Mouse (Mus musculus) heart, postnatal 4 days (tissue): ENCODE results near the gene Samd4b. TPM values are rescaled to one million over a fixed set of nuclear protein-coding genes. Genes with fewer than 3 reads are reported as not detected.
A peak's percentile ranks its signal among the peaks of the same experiment; 100 is the strongest.

Experiments
- DNase-seq: peaks from one replicate; pipeline ENCODE4 v3.0.0; 2021
- total RNA-seq, 2 experiments: library from RNA; stranded (reverse); gene quantifications; 2 replicates each; pipeline ENCODE4 v1.2.3; 2021

Samd4b gene
- total RNA-seq, 2 experiments from 2014 or later, result 49.2 to 50.5 TPM

DNA sequence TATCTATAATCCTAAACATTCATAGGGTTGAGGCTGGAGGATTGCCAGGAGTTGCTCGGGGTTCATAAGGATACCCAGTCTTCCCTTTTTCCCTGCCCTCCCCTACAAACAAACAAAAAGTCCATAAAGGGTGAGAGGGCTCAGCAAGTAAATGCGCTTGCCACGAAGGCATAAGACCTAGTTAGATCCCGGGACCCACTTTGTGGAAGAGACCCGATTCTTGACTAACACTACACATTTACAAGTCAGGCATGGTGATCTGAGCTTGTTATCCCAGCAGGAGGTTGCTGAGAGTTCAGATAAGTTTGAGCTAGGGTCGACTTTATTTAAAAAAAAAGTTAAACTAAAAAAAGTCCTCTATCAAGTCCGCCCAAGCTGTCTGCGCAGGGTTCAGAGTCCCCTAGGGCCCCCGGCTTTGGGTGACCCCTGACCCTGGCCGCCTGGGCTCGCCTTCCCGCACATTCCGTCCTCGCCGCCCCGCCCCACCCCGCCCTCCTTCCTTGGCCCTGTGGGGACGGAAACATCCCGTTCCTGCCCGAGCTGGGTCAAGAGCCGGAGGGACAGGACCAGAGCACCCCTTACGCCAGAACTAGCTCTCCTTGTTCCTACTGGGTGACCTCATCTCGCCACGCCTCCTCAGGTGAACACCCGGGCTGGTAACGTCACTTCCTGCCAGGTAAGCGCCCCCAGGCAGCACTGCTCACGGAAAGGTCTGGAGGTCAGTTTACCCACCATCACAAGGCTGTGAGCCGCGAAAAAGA, 221.8 kb downstream of the Samd4b start:
- peak; percentile 81 for DNase-seq

DNA sequence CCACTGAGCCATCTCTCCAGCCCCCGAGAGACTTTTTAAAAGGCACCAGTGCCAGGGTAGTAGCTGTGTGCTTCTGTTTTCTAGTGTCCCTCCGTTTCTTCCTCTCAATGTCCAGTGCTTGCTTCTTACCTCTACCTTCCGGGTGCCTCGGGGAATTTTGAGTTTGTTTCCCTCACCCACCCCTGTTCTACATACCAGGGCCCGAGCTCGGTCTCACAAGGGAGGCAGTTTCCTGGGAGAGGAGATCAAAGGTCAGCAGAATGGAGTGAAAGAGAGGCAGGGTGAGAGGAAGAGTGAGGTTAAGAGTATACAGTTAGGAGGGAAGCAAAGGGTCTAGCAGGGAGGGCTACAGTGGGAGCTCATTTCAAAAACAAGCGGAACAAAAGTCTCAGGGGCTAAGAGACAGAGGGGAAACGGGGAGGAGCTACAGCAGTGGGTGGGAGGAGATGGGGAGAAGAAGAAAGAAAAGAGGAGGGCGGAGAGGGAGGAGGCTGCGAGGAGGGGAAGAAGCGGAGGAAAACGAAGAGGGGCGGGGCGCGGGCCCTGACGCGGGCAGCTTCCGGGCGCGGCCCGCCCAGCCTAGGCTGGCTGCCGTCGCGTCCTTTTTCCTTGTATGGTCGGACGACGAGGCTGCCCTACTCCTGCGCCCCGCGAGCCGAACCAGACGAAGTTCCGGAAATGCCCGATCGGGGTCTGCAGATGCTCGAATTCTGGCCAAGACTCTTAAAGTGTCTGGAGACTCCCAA, 222.6 kb downstream of the Samd4b start:
- DNase-seq, result peak; percentile 94

DNA sequence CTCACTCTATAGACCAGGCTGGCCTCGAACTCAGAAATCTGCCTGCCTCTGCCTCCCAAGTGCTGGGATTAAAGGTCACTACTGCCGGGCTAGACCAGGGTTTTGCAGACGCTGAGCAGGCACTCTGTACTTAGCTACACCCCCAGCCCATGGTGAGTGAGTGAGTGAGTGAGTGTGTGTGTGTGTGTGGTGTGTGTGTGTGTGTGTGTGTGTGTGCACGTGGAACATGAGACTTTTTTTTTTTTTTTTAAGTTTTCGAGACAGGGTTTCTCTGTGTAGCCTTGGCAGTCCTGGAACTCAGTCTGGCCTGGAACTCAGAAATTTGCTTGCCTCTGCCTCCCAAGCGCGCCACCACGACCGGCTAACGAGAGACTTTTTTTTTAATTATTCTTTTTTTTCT, 223.3 kb downstream of the Samd4b start:
- DNase-seq, result no peak

DNA sequence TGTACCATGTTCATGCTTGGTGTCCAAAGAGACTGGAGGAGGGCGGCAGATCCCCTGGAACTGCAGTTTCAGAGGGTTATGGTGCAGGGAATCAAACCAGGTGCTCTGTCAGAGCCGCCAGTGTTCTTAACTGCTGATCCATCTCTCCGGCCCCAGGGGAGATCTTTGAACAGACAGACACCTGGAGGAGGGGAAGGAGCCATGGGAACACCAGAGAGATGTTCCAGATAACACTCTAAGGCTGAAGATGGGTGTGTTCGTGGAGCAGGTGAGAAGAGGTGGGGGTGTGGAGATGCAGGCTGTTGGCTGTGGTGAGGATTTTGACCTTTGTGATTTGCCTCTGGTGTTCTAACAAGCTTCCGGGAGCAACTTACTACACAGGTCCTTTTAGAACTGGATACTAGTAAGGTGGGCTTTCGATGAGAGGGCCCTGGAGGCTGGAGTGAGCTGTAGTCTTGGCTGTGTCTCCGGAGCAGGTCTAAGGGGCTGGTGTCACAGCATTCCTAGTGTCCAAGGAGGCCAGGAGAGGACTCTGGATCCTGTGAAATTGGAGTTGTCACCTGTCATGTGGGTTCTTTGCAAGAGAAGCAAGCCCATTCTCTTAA, 224.0 kb downstream of the Samd4b start:
- DNase-seq, result no peak

DNA sequence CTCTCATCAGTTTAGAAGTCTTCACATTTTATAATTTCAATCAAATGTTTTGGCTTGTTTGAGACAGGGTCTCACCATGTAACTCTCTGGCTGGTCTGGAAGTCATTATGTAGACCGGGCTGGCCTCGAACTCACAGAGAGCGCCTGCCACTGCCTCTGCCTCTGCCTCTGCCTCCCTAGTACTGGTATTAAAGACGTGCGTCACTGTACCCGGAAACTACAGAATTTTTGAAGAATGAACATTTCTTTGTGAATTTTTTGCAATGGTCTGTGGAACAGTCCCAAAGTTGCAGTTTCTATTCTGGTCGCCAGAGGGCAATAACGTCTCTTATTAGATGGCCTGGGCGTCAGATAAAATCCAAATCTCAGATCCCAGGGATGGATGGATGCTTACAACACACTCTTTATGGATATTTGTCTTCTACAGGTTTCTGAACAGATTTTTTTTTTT, 224.8 kb downstream of the Samd4b start:
- peak; percentile 88 for DNase-seq

DNA sequence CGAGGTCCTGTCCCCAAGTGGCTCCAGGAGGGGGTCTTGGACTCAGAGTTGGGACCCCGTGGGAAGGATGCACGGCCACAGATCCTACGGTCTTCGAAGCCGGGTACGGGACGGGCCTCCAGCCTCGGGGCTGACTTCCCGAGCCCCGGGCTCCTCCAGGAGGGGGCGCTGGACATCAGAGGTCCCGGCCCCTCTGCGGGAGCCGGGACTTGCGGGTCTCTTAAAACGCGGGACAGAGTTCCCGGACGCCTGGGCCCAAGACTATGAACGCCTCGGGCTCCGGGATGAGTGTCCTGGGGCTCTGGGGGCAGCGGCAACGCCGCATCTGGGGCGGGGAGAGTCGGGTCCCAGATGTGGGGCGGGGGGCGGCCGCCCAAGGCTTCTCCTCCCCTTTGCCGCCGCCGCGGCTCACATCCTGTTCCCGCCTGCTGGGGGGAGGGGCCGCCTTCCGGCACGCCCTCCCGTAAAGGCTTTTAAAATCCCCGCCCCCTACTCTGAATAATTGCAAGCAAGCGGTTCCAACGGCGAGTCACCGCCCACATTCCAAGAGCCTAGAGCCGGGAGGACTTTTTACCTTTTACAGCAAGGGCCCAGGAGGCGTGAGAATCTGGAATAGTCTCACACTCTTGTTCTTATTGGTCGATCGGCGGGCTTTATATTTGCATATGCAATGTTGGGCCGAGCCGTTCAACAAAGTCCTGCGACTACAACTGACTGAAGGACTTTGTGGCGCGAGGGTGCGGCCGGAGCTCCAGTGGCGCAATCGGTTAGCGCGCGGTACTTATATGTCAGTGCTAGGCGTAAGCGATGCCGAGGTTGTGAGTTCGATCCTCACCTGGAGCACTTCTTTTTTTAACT, 225.5 kb downstream of the Samd4b start, which contains the start of gene Plekhg2:
Gene Plekhg2 (minus strand): TSS at position 349 of the 858 bp plus-strand sequence.
- peak; percentile 99 for DNase-seq

DNA sequence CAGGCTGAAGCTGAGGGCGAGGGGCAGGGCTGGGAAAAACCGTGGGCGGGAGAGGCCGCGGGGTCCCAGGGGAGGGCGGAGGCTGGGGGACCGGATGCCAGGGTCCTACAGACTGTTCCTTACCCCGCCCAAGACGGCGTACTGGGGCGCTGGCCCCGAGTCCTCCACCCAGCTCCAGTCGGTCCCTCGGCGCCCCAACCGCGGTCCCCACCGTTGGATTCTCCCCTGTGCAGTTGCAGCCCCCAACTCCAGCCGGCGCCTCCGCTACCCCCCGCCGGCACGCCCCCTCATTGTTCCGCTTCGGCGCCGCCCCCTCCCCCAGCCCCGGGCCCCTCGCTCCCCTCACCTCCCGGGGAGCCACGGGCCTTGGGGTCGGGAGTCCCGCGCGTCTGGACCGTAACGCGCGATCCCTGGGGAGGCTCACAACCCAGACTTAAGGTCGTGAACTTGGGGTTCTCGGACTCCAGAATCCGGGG, 226.4 kb downstream of the Samd4b start:
- peak; percentile 87 for DNase-seq

DNA sequence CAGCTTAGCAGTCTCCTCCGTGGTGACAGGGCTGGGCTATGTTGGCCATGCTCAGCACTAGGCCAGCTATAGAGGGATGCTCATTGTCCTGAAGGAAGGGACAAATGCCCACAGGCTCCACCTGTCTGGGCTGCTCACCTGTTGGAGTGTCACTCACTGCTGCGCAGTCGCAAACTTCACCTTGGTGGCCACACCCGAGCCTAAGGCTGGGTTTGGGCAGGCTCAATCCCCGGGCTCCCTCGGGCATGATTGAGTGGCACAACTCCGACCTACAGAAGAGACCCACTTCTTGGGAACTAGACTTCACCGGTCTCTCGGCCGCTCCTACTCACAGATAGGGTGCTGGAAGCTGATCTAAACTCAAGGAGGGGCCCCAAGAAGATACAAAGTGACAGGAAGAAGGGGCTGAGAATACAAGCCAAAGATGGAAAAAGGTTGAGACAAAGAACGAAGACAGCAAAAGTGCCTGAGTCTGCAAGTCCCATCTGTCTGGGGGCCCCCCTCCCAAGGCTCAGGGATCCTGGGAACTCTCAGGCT, 226.9 kb downstream of the Samd4b start:
- no peak for DNase-seq

DNA sequence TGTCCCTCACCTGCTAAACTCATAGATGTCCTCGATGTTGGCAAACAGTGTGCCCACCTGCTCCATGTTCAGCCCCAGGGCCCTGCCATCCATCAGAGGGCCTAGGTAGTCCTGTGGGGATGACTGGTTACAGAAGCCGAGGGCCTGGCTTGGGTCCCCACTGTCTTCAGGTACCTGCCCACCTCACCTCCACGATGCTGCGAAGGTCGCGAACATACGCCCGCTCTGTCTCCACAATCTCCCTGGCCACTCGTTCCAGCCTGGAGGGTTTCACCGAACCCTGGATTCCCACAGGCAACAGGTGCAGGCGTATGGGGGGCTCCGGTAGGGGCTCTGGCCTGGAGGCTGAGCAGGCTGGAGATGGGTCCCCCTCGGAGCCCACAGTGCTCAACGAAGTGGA, 227.9 kb downstream of the Samd4b start:
- no peak for DNase-seq

DNA sequence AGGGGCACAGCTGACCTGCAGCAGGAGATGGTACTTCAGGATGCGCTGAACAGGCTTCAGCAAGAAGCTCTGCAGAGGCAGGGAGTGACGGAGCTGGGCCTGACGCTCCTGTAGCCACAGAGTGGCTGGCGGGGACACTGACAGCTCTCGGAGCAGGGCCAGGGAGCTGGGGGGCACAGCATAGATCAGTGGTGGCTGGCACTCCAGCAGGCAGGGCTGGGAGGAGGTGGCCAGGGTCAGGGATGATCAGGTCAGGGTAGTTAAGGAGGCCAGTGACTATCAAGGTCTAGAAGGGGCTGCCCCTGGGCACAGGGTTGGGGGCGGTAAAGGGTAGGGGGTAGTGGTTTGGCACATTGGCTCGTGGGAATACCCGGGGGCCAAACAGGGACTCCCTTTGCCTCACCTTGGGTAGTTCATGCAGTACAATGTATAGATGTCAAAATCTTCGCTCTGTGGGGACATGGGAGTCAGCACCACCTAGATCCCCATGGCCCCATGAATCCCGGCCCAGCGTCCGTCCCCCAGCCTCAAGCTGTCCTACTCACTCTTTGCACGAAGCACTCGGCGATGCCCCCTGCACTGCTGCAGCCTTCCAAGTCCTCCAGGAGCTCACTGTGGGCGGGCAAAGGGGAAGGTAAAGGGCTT, 229.5 kb downstream of the Samd4b start:
- DNase-seq, result no peak

DNA sequence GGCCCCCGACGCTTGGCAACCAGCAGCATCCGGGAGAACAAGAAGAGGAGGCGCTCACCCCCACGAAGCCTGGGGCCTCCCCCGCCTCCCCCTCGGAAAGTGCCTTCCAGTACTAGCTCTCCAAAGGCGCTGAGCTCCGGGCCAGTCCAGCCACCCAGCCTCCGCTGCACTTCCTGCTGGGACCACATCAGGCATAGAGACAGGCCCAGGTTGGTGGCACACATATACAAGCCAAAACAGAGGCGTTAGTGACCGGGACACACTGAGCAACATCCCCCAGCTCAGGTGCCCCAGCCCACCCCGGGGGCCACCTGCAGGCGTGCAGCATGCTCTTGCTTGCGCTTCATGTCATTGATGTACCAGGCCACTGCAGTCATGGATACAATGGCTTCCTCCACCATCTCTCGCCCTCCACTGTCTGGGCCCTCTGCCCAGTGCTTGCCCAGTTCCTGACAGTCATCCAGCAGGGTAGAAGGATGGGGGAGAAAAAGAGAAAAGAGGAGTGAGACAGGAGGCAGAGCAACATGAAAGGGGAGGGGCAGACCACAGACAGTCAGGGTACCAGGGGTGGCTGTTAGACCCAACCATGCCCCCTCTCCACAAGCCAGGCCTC, 230.2 kb downstream of the Samd4b start:
- DNase-seq, result no peak

DNA sequence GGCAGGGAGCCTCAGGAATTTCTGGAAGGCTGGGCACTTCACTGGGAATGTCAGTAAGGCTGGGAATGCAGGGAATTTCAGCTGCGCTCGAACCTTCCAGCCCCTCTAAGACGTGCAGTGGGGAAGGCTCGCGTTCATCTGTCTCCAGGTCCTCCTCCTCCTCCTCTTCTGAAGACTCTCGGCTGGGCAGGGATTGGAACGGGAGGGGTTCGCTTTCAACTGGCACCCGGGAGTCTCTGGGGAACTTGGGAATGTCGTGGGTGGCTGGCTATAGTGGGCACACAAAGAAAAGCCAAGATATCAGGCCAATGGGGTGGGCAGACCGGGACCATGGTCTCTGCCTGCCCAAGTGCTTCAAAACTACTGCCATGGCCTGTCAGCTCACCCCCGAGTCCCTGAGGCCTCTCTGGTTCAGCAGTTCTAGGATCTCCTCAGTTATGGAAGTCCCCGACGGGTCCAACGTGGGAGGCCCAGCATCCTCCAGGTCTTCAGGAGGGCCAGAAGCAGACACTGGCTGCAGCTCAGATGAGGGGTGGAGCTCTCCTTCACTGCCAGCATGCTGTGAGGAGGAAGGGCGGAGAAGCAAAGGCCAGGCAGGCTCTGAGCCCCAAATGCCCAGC, 235.4 kb downstream of the Samd4b start:
- DNase-seq, result no peak

DNA sequence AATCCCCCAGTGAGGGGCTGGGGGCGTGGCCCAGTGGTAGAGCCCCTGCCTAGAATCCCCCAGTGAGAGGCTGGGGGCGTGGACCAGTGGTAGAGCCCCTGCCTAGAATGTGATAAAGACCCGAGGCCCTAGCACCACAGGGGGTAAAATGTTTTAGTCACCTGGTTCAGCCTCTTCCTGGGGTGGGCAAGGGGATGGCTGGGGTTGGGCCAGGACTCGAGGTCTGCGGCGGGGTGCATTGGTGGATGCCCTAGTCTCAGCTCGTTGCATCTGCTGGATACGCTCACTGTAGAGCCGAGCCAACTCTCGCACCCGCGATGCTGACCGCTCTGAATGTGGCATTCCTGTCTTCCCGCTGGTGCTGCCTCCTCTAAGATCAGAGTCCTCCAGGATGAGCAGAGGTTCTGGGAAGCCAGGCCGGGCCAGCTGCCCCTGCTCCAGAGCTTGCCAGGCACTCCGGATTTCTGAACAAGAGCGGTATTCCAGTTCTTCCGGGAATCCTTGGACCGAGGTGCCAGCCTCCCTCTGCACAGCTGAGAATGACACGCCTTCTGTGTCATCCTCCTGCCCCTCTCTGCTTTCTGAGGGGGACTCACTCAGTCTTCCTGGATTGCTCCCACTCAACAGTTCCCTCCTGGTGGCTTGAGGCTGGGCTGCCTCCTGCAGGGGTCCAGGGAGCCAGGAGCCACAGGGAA, 236.2 kb downstream of the Samd4b start:
- no peak for DNase-seq

DNA sequence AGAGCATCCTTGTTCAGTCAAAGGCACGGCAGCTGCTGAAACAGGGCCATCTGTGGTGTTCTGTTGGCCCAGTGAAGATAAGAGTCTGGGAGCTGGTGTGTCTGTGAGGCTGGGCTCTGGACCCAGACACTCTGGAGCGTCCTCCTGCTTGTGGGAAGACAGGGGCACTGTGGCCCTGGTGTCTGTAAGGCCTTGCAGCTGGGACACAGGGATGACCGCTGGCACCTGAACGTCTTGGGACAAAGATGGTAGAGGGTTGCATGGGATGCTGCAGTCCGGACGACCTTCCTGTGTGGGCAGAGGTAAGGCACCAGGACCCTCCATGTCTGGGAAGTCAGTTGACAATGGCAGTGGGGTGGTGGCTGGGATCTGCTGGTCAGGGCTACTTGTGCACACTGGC, 237.7 kb downstream of the Samd4b start:
- no peak for DNase-seq

DNA sequence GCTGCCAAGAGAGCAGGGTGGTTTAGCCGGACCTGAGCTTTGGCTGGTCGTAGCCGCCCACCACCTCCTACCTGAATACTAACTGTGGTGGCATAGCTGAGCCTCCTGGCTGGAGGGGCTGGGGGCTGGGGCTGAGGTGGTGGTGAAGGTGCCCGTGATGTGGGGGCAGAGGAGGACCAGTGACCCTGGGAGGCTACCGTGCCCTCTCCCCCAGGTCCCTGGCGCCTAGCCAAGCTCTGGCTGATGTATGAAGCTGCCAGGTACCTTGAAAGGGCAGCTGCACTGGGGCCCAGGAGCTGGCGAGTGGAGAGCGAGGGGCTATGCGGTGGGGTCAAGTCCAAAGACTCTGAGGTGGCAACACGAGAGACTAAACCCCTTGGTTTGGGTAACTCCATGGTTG, 238.1 kb downstream of the Samd4b start:
- DNase-seq, result no peak

DNA sequence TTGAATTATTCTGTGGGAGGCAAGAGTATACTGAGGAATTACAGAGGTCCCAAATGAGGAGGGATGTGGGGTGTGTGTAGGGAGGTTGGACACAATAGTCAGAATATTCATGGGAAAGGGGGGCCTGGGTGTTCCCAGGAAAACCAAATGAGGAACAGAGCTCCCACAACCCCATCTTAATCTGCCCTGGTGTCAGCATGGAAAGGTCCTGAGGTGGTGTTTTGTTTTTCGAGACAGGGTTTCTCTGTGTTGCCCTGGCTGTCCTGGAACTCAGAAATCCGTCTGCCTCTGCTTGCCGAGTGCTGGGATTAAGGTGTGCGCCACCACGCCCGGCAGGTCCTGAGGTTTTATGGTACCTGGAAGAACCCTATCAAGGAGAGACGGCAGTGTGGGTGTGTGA, 239.5 kb downstream of the Samd4b start:
- no peak for DNase-seq

DNA sequence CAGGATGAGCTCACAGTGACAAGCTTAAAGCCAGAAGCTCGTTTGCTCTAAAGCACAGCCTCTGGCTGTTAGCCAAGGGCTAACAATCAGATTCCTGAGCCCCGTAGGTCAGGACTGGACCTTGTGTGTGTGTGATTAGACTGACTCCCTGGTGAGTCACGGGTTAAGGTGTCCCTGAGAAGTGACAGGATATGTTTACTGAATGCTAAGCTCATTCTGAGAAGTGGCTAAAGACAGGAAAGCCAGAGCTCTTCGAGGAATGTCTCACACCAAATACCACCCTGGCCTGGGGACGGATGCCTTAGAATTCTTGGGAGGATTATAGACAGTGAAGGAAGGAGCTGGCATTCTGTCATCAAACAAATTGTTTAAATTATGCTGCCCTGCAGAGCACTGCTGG, 240.0 kb downstream of the Samd4b start:
- DNase-seq, result no peak

DNA sequence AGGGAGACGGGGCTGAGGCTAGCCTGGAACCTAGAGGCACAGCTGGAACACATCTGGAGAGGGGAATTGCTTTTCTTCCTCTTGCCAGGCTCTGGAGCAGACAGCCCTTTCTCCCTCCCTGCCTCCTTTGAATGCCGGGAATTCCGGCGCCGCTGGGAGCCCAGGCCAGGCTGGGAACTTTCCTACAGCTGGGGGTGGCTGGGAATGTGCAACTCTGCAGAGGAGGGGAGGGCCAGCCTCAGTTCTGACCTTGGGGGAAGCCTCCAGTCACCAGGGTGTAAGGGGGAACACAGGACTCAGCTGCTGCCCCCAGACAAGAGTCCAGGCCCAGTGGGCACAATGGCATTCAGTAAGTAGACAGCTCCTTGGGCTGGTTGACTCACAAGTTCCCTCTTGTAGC, 241.0 kb downstream of the Samd4b start:
- peak; percentile 80 for DNase-seq

DNA sequence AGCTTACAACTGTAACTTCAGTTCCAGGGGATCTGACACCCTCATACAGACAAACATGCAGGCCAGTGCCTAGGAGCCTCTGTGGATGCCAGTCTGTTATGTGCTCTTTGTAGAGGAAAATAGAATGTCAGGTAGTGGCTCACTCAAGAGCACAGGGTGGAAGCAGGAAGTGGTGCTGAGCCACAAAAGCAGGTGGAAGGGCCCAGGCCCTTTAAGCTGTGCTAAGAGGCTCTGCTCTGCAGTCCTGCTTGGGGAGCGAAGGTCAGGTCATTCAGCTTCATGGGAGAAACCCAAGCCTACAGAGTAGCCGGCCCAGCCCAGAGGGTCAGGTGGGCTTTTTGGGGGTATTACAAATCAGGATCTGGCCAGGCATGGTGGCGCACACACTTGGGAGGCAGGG, 242.7 kb downstream of the Samd4b start:
- DNase-seq, result no peak

DNA sequence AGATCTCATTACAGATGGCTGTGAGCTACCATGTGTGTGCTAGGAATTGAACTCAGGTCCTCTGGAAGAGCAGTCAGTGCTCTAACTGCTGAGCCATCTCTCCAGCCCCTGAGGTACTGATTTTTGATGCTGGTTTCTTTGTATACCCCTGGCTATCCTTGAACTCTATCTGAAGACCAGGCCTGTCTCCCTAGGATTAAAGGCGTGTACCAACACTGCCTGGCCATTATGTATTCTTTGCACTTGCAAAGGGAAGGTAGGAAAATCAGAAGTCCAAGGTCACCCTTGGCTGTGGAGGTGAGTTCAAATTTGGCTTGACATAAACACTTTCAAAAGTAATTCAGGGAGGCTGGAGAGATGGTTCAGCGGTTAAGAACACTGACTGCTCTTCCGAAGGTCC, 243.3 kb downstream of the Samd4b start:
- DNase-seq, result no peak
